Mouse (Mus musculus) thymus, postnatal 25 days (tissue): Measurements from ENCODE around the gene Rbm6.
A peak's percentile ranks its signal among the peaks of the same experiment; 100 is the strongest.

Experiments
- DNase-seq: peaks from one replicate; pipeline ENCODE4 v3.0.0; 2022

Rbm6 gene

GRCm38 (mm10) chr9:107746679-107747078 lies 126.4 kb downstream of the Rbm6 start:
- DNase-seq: no peak

GRCm38 (mm10) chr9:107744061-107744460 lies 129.0 kb downstream of the Rbm6 start:
- DNase-seq: no peak

GRCm38 (mm10) chr9:107738841-107739202 lies 134.2 kb downstream of the Rbm6 start:
- DNase-seq: no peak

- peak; percentile 92 for DNase-seq
These were observed 134.8 kb downstream of the Rbm6 start for GRCm38 (mm10) chr9:107738020-107738840.

- DNase-seq: peak; percentile 71
These were observed 136.9 kb downstream of the Rbm6 start for GRCm38 (mm10) chr9:107736185-107736485.

GRCm38 (mm10) chr9:107735356-107736184 lies 137.5 kb downstream of the Rbm6 start:
- peak; percentile 72 for DNase-seq

- no peak for DNase-seq
These were observed 138.5 kb downstream of the Rbm6 start for GRCm38 (mm10) chr9:107734567-107734971.

GRCm38 (mm10) chr9:107729709-107730108 lies 143.3 kb downstream of the Rbm6 start:
- DNase-seq: no peak

- DNase-seq: no peak
These were observed 143.9 kb downstream of the Rbm6 start for GRCm38 (mm10) chr9:107728919-107729670.

- DNase-seq: no peak
These were observed 146.0 kb downstream of the Rbm6 start for GRCm38 (mm10) chr9:107727041-107727440.

GRCm38 (mm10) chr9:107724796-107725195 lies 148.2 kb downstream of the Rbm6 start:
- no peak for DNase-seq

GRCm38 (mm10) chr9:107723794-107724531 lies 149.1 kb downstream of the Rbm6 start:
- no peak for DNase-seq
